Mouse (Mus musculus) megakaryocyte-erythroid progenitor cell, adult 5-6 weeks (primary cell): ENCODE measurements around the gene Thnsl2. TPM values are rescaled to one million over a fixed set of nuclear protein-coding genes. Genes with fewer than 3 reads are reported as not detected.

Experiments used
- ATAC-seq: replicated peaks from 2 replicates; pipeline ENCODE4 v1.8.0; 2016; ENCODE audit warnings: mild to moderate bottlenecking, inconsistent platforms; ENCODE audit not compliant: severe bottlenecking, poor library complexity, low FRiP score, low TSS enrichment
- total RNA-seq, 2 experiments: library from RNA; stranded (forward) in 1 of 2; stranded (reverse) in 1 of 2; fragments of 200-1000, 215-1000 nt in 1 of 2; fragments of >200 nt in 1 of 2; fragmentation: Nextera tagmentation in 1 of 2; gene quantifications; 2 replicates each; pipeline ENCODE4 v1.2.3; 2014 to 2017

Thnsl2 gene
- total RNA-seq, 2 experiments from 2014 or later = not detected

- peak; percentile 15; the same call in 1 of the 2 replicates for ATAC-seq
Observed at GRCm38 (mm10) chr6:71143154-71143893, 915 bp downstream of the Thnsl2 start.

GRCm38 (mm10) chr6:71135031-71135430, 9.2 kb downstream of the Thnsl2 start:
- ATAC-seq = no peak

GRCm38 (mm10) chr6:71133559-71133958, 10.7 kb downstream of the Thnsl2 start:
- ATAC-seq = no peak

- ATAC-seq = no peak
Observed at GRCm38 (mm10) chr6:71131038-71131437, 13.2 kb downstream of the Thnsl2 start.

- ATAC-seq = no peak
Observed at GRCm38 (mm10) chr6:71130269-71130668, 14.0 kb downstream of the Thnsl2 start.

- no peak for ATAC-seq
Observed at GRCm38 (mm10) chr6:71129071-71129470, 15.2 kb downstream of the Thnsl2 start.

GRCm38 (mm10) chr6:71126290-71126689, 17.9 kb downstream of the Thnsl2 start:
- ATAC-seq = no peak

GRCm38 (mm10) chr6:71125043-71125893, 19.0 kb downstream of the Thnsl2 start:
- peak; percentile 94 for ATAC-seq

- ATAC-seq = no peak
Observed at GRCm38 (mm10) chr6:71119577-71120254, 24.5 kb downstream of the Thnsl2 start.

- no peak for ATAC-seq
Observed at GRCm38 (mm10) chr6:71111419-71112113, 32.7 kb downstream of the Thnsl2 start.

- no peak for ATAC-seq
Observed at GRCm38 (mm10) chr6:71106170-71106945, 37.9 kb downstream of the Thnsl2 start.

GRCm38 (mm10) chr6:71096126-71096525, 48.1 kb downstream of the Thnsl2 start:
- no peak for ATAC-seq

GRCm38 (mm10) chr6:71094693-71095092, 49.5 kb downstream of the Thnsl2 start:
- no peak for ATAC-seq

- ATAC-seq = no peak
Observed at GRCm38 (mm10) chr6:71093686-71094085, 50.6 kb downstream of the Thnsl2 start.

GRCm38 (mm10) chr6:71090475-71090874, 53.8 kb downstream of the Thnsl2 start:
- no peak for ATAC-seq

GRCm38 (mm10) chr6:71089735-71090134, 54.5 kb downstream of the Thnsl2 start:
- ATAC-seq = no peak

- ATAC-seq = no peak
Observed at GRCm38 (mm10) chr6:71088992-71089391, 55.2 kb downstream of the Thnsl2 start.

- ATAC-seq = no peak
Observed at GRCm38 (mm10) chr6:71083441-71083840, 60.8 kb downstream of the Thnsl2 start.

GRCm38 (mm10) chr6:71082084-71082483, 62.2 kb downstream of the Thnsl2 start:
- ATAC-seq = no peak
